Mouse (Mus musculus) layer of hippocampus, adult 18-20 months (tissue): ENCODE measurements around the gene Pdlim1. TPM values are rescaled to one million over a fixed set of nuclear protein-coding genes. Genes with fewer than 3 reads are reported as not detected.
"Not testable (repeated sequence)": the region's sequence is repeated elsewhere in the genome, so short reads cannot be mapped to it uniquely, and the experiment has no call there.

ENCODE experiments used
- DNase-seq, 2 experiments: peaks; one replicate each; pipeline ENCODE4 v3.0.0; 2022; ENCODE audit warnings: low spot score in 2 of 2
- total RNA-seq, 2 experiments: library from RNA; stranded (reverse); gene quantifications; 2 replicates each; pipeline ENCODE4 v1.2.3; 2021

Pdlim1 gene
- total RNA-seq, 2 experiments from 2014 or later: 15.8 to 21.7 TPM

GRCm38 (mm10) chr19:40246646-40247267 lies 24.9 kb downstream of the Pdlim1 start:
- no peak for DNase-seq

GRCm38 (mm10) chr19:40240838-40241689 lies 30.6 kb downstream of the Pdlim1 start:
- DNase-seq: peak in 1 of 2 experiments; percentile 9

GRCm38 (mm10) chr19:40240360-40240759 lies 31.3 kb downstream of the Pdlim1 start:
- no peak for DNase-seq

- no peak for DNase-seq
Observed at GRCm38 (mm10) chr19:40238175-40238850, 33.3 kb downstream of the Pdlim1 start.

GRCm38 (mm10) chr19:40232560-40232959 lies 39.1 kb downstream of the Pdlim1 start:
- DNase-seq: no peak

- no peak for DNase-seq
Observed at GRCm38 (mm10) chr19:40231825-40232541, 39.7 kb downstream of the Pdlim1 start.

- no peak for DNase-seq
Observed at GRCm38 (mm10) chr19:40231074-40231738, 40.4 kb downstream of the Pdlim1 start.

- DNase-seq: no peak
Observed at GRCm38 (mm10) chr19:40226516-40227151, 45.0 kb downstream of the Pdlim1 start.

- no peak for DNase-seq
Observed at GRCm38 (mm10) chr19:40225761-40226110, 45.9 kb downstream of the Pdlim1 start.

- peak; percentile 61 to 83 for DNase-seq
Observed at GRCm38 (mm10) chr19:40225102-40225760, 46.4 kb downstream of the Pdlim1 start.

GRCm38 (mm10) chr19:40222307-40222706 lies 49.3 kb downstream of the Pdlim1 start:
- not testable (repeated sequence) for DNase-seq

GRCm38 (mm10) chr19:40220878-40221277 lies 50.8 kb downstream of the Pdlim1 start:
- DNase-seq: no peak

GRCm38 (mm10) chr19:40202947-40203346 lies 68.7 kb downstream of the Pdlim1 start:
- DNase-seq: not testable (repeated sequence)

- DNase-seq: no peak
Observed at GRCm38 (mm10) chr19:40190596-40190995, 81.0 kb downstream of the Pdlim1 start.

GRCm38 (mm10) chr19:40187160-40187559 lies 84.5 kb downstream of the Pdlim1 start, which contains the start of gene Cyp2c70:
Cyp2c70 (minus strand) TSS chr19:40187333.
- no peak for DNase-seq

- no peak for DNase-seq
Observed at GRCm38 (mm10) chr19:40183600-40183999, 88.0 kb downstream of the Pdlim1 start.

GRCm38 (mm10) chr19:40178311-40178710 lies 93.3 kb downstream of the Pdlim1 start:
- DNase-seq: no peak
